Mouse (Mus musculus): ENCODE measurements around the gene Zfp641.

Zfp641 gene

GRCm38 (mm10) chr15:98295628-98296551 is at the start of gene Zfp641:
Zfp641 (minus strand) TSS chr15:98296161.
- peak; percentile 35 to 39 for DNase-seq (ENCODE audit: low spot score in 2 of 2)

- DNase-seq (ENCODE audit: low spot score in 2 of 2): no peak
These were observed 44.9 kb upstream of the Zfp641 start, which contains the start of gene Olfr284 for GRCm38 (mm10) chr15:98340887-98341286. Olfr284 (minus strand) TSS chr15:98340987.

- DNase-seq (ENCODE audit: low spot score in 2 of 2): no peak
These were observed 21.3 kb upstream of the Zfp641 start, which contains the start of gene Olfr285 for GRCm38 (mm10) chr15:98317177-98317724. Olfr285 (minus strand) TSS chr15:98317353.

GRCm38 (mm10) chr15:98315703-98316102 is 19.7 kb upstream of the Zfp641 start:
- DNase-seq (ENCODE audit: low spot score in 2 of 2): no peak

GRCm38 (mm10) chr15:98293651-98294050 is 2.3 kb downstream of the Zfp641 start:
- no peak for DNase-seq (ENCODE audit: low spot score in 2 of 2)

- DNase-seq (ENCODE audit: low spot score in 2 of 2): no peak
These were observed 7.4 kb downstream of the Zfp641 start for GRCm38 (mm10) chr15:98288566-98288965.

- DNase-seq (ENCODE audit: low spot score in 2 of 2): no peak
These were observed 9.5 kb downstream of the Zfp641 start for GRCm38 (mm10) chr15:98286418-98286817.

GRCm38 (mm10) chr15:98257776-98258175 is 38.2 kb downstream of the Zfp641 start:
- no peak for DNase-seq (ENCODE audit: low spot score in 2 of 2)

- DNase-seq (ENCODE audit: low spot score in 2 of 2): no peak
These were observed 38.8 kb downstream of the Zfp641 start, which contains the start of gene H1fnt for GRCm38 (mm10) chr15:98257193-98257592. H1fnt (minus strand) TSS chr15:98257293.

- peak in 1 of 2 experiments; percentile 15 for DNase-seq (ENCODE audit: low spot score in 2 of 2)
These were observed 39.7 kb downstream of the Zfp641 start for GRCm38 (mm10) chr15:98256271-98256670.

Measured in urinary bladder, postnatal 36 days (tissue).